Mouse (Mus musculus) kidney, postnatal 0 days (tissue): ENCODE measurements around the gene Ppib. TPM values are rescaled to one million over a fixed set of nuclear protein-coding genes. Genes with fewer than 3 reads are reported as not detected.

Experiments used
- ATAC-seq: fragments of 200-750 bp; cut with Nextera tagmentation; replicated peaks from 2 replicates; pipeline ENCODE4 v1.8.0; 2017; ENCODE audit warnings: low read depth, moderate number of reproducible peaks, moderate TSS enrichment, moderate library complexity; ENCODE audit not compliant: low FRiP score
- DNase-seq: peaks from one replicate; pipeline ENCODE4 v3.0.0-alpha.2; 2016; ENCODE audit warnings: low spot score
- H3K27ac ChIP-seq: fragments of 300-500 bp; sonication (generic); 2 replicates; pipeline ENCODE4 v1.5.1; 2014; ENCODE audit warnings: mild to moderate bottlenecking
- H3K27me3 ChIP-seq: fragments of 300-500 bp; sonication (generic); 2 replicates; pipeline ENCODE4 v1.6.1; 2014; ENCODE audit warnings: low read length, mixed read lengths; ENCODE audit not compliant: insufficient read depth
- H3K36me3 ChIP-seq: fragments of 300-500 bp; sonication (generic); 2 replicates; pipeline ENCODE4 v1.6.1; 2014; ENCODE audit warnings: low read length, mixed read lengths; ENCODE audit not compliant: insufficient read depth
- H3K4me1 ChIP-seq: fragments of 300-500 bp; sonication (generic); replicated peaks from 2 replicates; pipeline ENCODE4 v1.6.1; 2014; ENCODE audit warnings: antibody characterized with exemption, low read length, mixed read lengths; ENCODE audit not compliant: insufficient read depth
- H3K4me2 ChIP-seq: fragments of 300-500 bp; sonication (generic); 2 replicates; pipeline ENCODE4 v1.6.1; 2014; ENCODE audit warnings: mild to moderate bottlenecking, low read length, moderate library complexity, mixed read lengths
- H3K4me3 ChIP-seq: fragments of 300-500 bp; sonication (generic); replicated peaks from 2 replicates; pipeline ENCODE4 v1.5.1; 2014; ENCODE audit warnings: low read depth, low read length
- H3K9ac ChIP-seq: fragments of 300-500 bp; sonication (generic); 2 replicates; pipeline ENCODE4 v1.6.1; 2014; ENCODE audit warnings: low read depth, low read length
- H3K9me3 ChIP-seq: fragments of 300-500 bp; sonication (generic); replicated peaks from 2 replicates; pipeline ENCODE4 v1.6.1; 2016; ENCODE audit warnings: low read length, inconsistent platforms, mixed read lengths
- CTCF ChIP-seq: IDR thresholded peaks from 2 replicates; pipeline ENCODE4 v1.5.1; 2016; ENCODE audit warnings: antibody characterized with exemption, low read depth, mild to moderate bottlenecking, moderate library complexity
- WGBS: fragments of 180-500 bp; shearing (Covaris S2); extraction: QIAGEN DNeasy Blood & Tissue Kit; methylation state at CpG from one replicate; pipeline ENCODE4 v1.1.7; 2014; 5-methylcytosine and 5-hydroxymethylcytosine counted together
- polyA plus RNA-seq: library from polyadenylated mRNA; unstranded; fragments of >200 nt; fragmentation: Nextera tagmentation; extraction: Ambion mirVana; gene quantifications from 2 replicates; pipeline ENCODE4 v1.2.1, GENCODE M21; 2015

The Ppib gene
- polyA plus RNA-seq, 1 experiment from 2014 or later: 789 TPM

DNA sequence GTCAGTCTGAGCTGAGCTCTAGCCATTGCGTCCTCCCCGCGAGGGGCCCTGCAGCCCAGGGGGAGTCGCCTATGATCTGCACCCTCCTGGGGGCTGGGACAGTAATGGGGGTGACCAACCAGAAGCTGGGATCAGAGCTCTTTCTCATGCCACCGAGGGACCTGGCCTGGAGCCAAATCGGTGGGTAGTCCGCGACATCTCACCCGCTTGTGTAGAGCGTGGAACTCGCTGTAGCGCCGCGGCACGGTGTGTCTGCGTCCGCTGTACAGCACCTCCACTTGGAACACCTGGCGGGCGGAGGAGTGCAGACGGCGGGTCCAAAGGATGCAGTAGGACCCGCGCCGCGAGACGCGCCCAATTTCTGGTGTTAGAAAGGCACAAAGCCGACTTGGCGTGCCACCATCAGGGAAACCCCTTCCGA lies 9.0 kb downstream of the Ppib start:
- Histone ChIP-seq H3K4me1 (peaks cover 5% of the 10 kb centered on the region; the same call in 1 of the 2 replicates), H3K9me3 (no peaks in the 10 kb centered on the region), H3K36me3 (peaks cover 28% of the 10 kb centered on the region), H3K9ac (peak overlapping the region; percentile 55; the same call in 1 of the 2 replicates), H3K4me2 (peak overlapping the region; percentile 93), H3K4me3 (peak overlapping the region; percentile 38), H3K27ac (no peak overlapping the region), H3K27me3 (peaks cover 6% of the 10 kb centered on the region; the same call in 1 of the 2 replicates)
- 2% methylated on average over 30 of the region's 30 CpGs for WGBS
- TF ChIP-seq CTCF: no peak
- ATAC-seq (peak; percentile 49; the same call in 1 of the 2 replicates), DNase-seq (no peak)

DNA sequence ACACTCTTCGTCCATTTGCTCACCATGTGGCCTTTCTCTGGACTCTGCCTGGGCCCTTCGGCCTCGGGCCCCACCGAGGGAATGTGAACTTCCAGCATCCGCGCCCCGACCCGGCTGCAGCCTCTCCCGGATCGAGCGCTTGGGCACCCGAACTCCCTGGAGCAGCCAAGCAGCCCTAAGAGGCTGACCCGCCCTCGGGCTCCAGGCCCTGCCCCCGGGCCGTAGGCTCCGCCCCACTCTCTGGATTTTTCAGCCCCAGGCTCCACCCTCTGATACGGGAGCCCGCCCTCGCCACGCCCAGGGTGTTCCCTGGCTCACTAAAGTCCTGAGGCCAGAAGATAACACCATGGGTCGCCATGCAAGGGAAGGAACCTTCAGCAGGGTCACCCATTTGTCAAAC lies 9.6 kb downstream of the Ppib start, which contains the start of gene Snx22:
Snx22 (minus strand) TSS at position 137 of the 400 bp plus-strand sequence.
- peak; percentile 92 for ATAC-seq

DNA sequence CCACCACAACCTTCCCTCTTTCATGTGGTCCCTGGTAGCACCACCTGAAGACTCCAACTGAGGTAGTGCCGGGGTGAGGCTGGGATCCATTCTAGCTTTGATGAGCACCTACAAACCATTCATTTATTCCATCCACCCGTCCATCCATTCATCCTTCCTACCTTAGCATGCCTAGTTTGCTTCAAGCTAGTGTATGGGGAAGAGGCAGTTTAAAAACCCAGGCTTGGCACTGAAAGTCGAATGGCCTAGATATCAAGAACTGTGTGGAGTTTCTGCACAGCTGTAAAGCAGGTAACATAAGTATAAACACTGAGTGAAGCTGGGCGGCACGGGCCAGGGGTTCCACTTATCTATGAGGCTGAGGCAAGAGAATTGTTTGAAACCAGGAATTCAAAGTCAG lies 10.1 kb downstream of the Ppib start:
- Histone ChIP-seq H3K4me1 (peaks cover 5% of the 10 kb centered on the region; the same call in 1 of the 2 replicates), H3K4me3 (no peak overlapping the region), H3K27ac (no peak overlapping the region), H3K9me3 (no peaks in the 10 kb centered on the region), H3K9ac (no peak overlapping the region), H3K27me3 (peaks cover 6% of the 10 kb centered on the region; the same call in 1 of the 2 replicates), H3K36me3 (peaks cover 20% of the 10 kb centered on the region), H3K4me2 (no peak overlapping the region)
- no peak for ATAC-seq
- DNase-seq: no peak
- no peak for TF ChIP-seq CTCF
- WGBS: 88% methylated on average over 5 of the region's 5 CpGs

More for the DNA sequence above, 9.6 kb downstream of the Ppib start, which contains the start of gene Snx22:
- TF ChIP-seq CTCF: no peak
- DNase-seq: peak; percentile 90
- Histone ChIP-seq H3K9me3 (no peaks in the 10 kb centered on the region), H3K27ac (no peak within 1 kb of the TSS), H3K27me3 (peaks cover 6% of the 10 kb centered on the region; the same call in 1 of the 2 replicates), H3K4me2 (peak within 1 kb of the TSS; percentile 93), H3K4me3 (peak within 1 kb of the TSS; percentile 38), H3K9ac (peak within 1 kb of the TSS; percentile 55; the same call in 1 of the 2 replicates), H3K36me3 (peaks cover 22% of the 10 kb centered on the region), H3K4me1 (peaks cover 5% of the 10 kb centered on the region; the same call in 1 of the 2 replicates)
- 2% methylated on average over 21 of the region's 22 CpGs for WGBS

DNA sequence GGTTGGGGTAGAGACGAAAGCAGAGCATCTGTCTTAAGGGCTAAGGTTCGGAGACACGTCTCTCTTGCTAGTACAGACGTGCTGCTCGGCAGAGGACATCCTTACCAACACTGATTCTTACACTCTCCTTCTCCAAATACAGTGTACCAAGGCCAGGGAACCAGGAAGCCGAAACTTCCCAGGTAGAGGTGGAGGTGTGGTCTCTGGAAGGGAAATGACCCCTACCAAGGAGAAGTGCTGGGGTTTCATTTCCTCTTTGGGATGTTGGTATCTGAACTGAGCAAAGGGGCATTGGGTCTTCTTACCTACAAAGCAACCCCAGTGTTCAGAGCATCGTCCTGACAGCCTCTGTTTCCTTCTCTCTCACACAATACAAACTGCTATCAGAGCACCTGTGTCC lies 12.7 kb downstream of the Ppib start:
- DNase-seq (no peak), ATAC-seq (no peak)
- H3K4me1 ChIP-seq: peaks cover 5% of the 10 kb centered on the region; the same call in 1 of the 2 replicates
- no peak overlapping the region for H3K9ac ChIP-seq
- WGBS: 90% methylated on average over 7 of the region's 7 CpGs
- H3K27ac ChIP-seq: no peak overlapping the region
- no peak overlapping the region for H3K4me3 ChIP-seq
- H3K27me3 ChIP-seq: peaks cover 6% of the 10 kb centered on the region; the same call in 1 of the 2 replicates
- no peaks in the 10 kb centered on the region for H3K9me3 ChIP-seq
- no peaks in the 10 kb centered on the region for H3K36me3 ChIP-seq
- no peak overlapping the region for H3K4me2 ChIP-seq
- TF ChIP-seq CTCF: no peak

DNA sequence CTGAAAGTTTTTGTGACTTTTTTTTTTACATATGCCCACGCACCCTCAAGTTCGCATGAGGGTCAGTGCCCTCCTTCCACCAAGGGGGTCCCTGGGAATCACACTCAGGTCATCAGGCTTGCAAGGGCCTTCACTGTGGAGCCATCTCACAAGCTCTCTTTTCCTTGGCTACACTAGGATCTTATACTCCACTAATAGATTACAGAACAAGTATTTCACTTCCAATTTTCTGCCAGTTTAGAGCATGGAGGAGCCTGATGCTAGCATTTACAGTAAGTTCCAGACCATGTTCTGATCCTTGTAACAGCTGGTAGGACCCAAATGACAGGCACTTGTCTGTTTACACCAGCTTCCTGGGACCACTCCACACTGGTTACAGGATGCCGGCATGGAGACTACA lies 18.1 kb downstream of the Ppib start:
- no peaks in the 10 kb centered on the region for H3K27me3 ChIP-seq
- H3K4me1 ChIP-seq: no peaks in the 10 kb centered on the region
- no peak for ATAC-seq
- 0 out of 2 replicates have a peak overlapping the region, but pooled peaks have one; percentile 11 for H3K4me2 ChIP-seq
- H3K9ac ChIP-seq: no peak overlapping the region
- no peak overlapping the region for H3K4me3 ChIP-seq
- WGBS: 62% methylated on average over 3 of the region's 3 CpGs
- H3K9me3 ChIP-seq: no peaks in the 10 kb centered on the region
- no peak overlapping the region for H3K27ac ChIP-seq
- H3K36me3 ChIP-seq: no peaks in the 10 kb centered on the region
- no peak for DNase-seq
- TF ChIP-seq CTCF: no peak

DNA sequence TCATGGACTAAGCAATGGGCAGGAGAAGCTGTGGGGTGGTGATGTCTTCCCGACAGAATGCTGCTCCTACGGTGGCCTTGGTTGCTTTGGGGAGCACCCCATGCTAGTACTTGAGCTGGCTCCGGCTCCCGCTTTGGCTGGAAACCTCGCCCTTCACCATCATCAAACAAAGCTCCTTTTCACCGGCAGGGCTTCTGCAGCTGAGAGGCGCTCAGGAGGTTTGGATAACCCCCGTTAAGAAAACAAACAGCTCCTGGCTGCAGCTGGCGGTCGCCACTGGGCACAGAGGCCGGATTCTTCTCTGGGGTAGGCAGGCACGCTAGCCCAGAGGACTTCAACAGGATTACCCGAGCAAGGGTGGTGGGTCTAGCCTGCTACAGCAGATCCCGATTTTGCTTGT lies 18.5 kb downstream of the Ppib start:
- no peak overlapping the region for H3K27ac ChIP-seq
- no peaks in the 10 kb centered on the region for H3K36me3 ChIP-seq
- H3K9ac ChIP-seq: no peak overlapping the region
- no peaks in the 10 kb centered on the region for H3K4me1 ChIP-seq
- H3K4me2 ChIP-seq: peak overlapping the region; percentile 11; the same call in 1 of the 2 replicates
- no peaks in the 10 kb centered on the region for H3K27me3 ChIP-seq
- H3K9me3 ChIP-seq: no peaks in the 10 kb centered on the region
- DNase-seq: peak; percentile 31
- WGBS: 9% methylated on average over 14 of the region's 14 CpGs
- no peak overlapping the region for H3K4me3 ChIP-seq
- TF ChIP-seq CTCF: no peak
- ATAC-seq: no peak
